Mouse (Mus musculus) heart, embryonic 14.5 days (tissue): Measurements from ENCODE around the gene Lrrc42. TPM values are rescaled to one million over a fixed set of nuclear protein-coding genes. Genes with fewer than 3 reads are reported as not detected.
A peak's percentile ranks its signal among the peaks of the same experiment; 100 is the strongest.

Experiments used
- ATAC-seq: fragments of 200-750 bp; cut with Nextera tagmentation; 2 replicates; pipeline ENCODE4 v1.8.0; 2017; ENCODE audit warnings: low read depth, moderate TSS enrichment; ENCODE audit not compliant: insufficient number of reproducible peaks, insufficient read depth, low FRiP score
- H3K27ac ChIP-seq, 2 experiments: fragments of 200-500 bp in 1 of 2; fragments of 300-500 bp in 1 of 2; sonication (generic) in 1 of 2; replicated peaks in 1 of 2; 2 replicates each; pipeline ENCODE4 v1.5.1; 2012 to 2014; ENCODE audit warnings: low read depth in 2 of 2, low read length in 2 of 2, control low read depth in 1 of 2, mild to moderate bottlenecking in 1 of 2, mixed read lengths in 1 of 2; ENCODE audit not compliant: control insufficient read depth in 1 of 2, insufficient read depth in 1 of 2
- H3K27me3 ChIP-seq: fragments of 300-500 bp; sonication (generic); 2 replicates; pipeline ENCODE4 v1.6.1; 2014; ENCODE audit warnings: mild to moderate bottlenecking, low read length, control low read depth; ENCODE audit not compliant: control insufficient read depth, insufficient read depth
- H3K36me3 ChIP-seq: fragments of 300-500 bp; sonication (generic); 2 replicates; pipeline ENCODE4 v1.6.1; 2014; ENCODE audit warnings: mild to moderate bottlenecking, control low read depth, low read length, mixed read lengths; ENCODE audit not compliant: control insufficient read depth, insufficient read depth
- H3K4me1 ChIP-seq, 2 experiments: fragments of 200-500 bp in 1 of 2; fragments of 300-500 bp in 1 of 2; sonication (generic) in 1 of 2; 2 replicates each; pipeline ENCODE4 v1.6.1; 2012 to 2014; ENCODE audit warnings: low read length in 2 of 2, control low read depth in 1 of 2, mixed read lengths in 1 of 2; ENCODE audit not compliant: control insufficient read depth in 2 of 2, insufficient read depth in 2 of 2
- H3K4me2 ChIP-seq: fragments of 300-500 bp; sonication (generic); 2 replicates; pipeline ENCODE4 v1.6.1; 2014; ENCODE audit warnings: mild to moderate bottlenecking, low read length
- H3K4me3 ChIP-seq, 2 experiments: fragments of 200-500 bp in 1 of 2; fragments of 300-500 bp in 1 of 2; sonication (generic) in 1 of 2; 2 replicates each; pipeline ENCODE4 v1.5.1; 2012 to 2014; ENCODE audit warnings: low read length in 2 of 2, mild to moderate bottlenecking in 2 of 2, control low read depth in 1 of 2, low read depth in 1 of 2, moderate library complexity in 1 of 2; ENCODE audit not compliant: control insufficient read depth in 1 of 2, insufficient read depth in 1 of 2
- H3K9ac ChIP-seq: fragments of 300-500 bp; sonication (generic); 2 replicates; pipeline ENCODE4 v1.6.1; 2014; ENCODE audit warnings: mild to moderate bottlenecking, low read length
- H3K9me3 ChIP-seq: fragments of 300-500 bp; sonication (generic); 2 replicates; pipeline ENCODE4 v1.6.1; 2016; ENCODE audit warnings: low read length, control low read depth; ENCODE audit not compliant: control insufficient read depth
- WGBS: fragments of 180-500 bp; shearing (Covaris S2); extraction: QIAGEN DNeasy Blood & Tissue Kit; methylation state at CpG from one replicate; pipeline ENCODE4 v1.1.7; 2014; 5-methylcytosine and 5-hydroxymethylcytosine counted together
- polyA plus RNA-seq: library from polyadenylated mRNA; unstranded; fragments of >200 nt; fragmentation: Nextera tagmentation; extraction: Ambion mirVana; gene quantifications from 2 replicates; pipeline ENCODE4 v1.2.1, GENCODE M21; 2014

Lrrc42 gene
- polyA plus RNA-seq = 46.3 and 52.0 TPM in 2 replicates

GRCm38 (mm10) chr4:107253125-107254091, at the start of gene Lrrc42, which contains the start of gene Hspb11:
Lrrc42 (minus strand) TSS chr4:107253532.
Hspb11 (plus strand) TSS chr4:107253593.
- H3K9ac ChIP-seq = peak within 1 kb of the TSS; percentile 93
- H3K4me3 ChIP-seq = peak within 1 kb of the TSS; percentile 72 to 98
- H3K4me1 ChIP-seq = peaks cover 9 to 30% of the 10 kb centered on the region in 2 experiments
- peak within 1 kb of the TSS; percentile 80 for H3K4me2 ChIP-seq
- no peaks in the 10 kb centered on the region for H3K9me3 ChIP-seq
- H3K27me3 ChIP-seq = no peaks in the 10 kb centered on the region
- ATAC-seq = peak; percentile 97
- no peaks in the 10 kb centered on the region for H3K36me3 ChIP-seq
- under 1% methylated on average over 84 of the region's 101 CpGs for WGBS
- H3K27ac ChIP-seq = peak within 1 kb of the TSS; percentile 83 to 86

GRCm38 (mm10) chr4:107302832-107303231, 49.5 kb upstream of the Lrrc42 start:
- 67% methylated on average over 4 of the region's 4 CpGs for WGBS
- no peaks in the 10 kb centered on the region; a peak in 1 of 4 replicates for H3K4me1 ChIP-seq
- H3K9ac ChIP-seq = no peak overlapping the region
- H3K4me3 ChIP-seq = no peak overlapping the region
- H3K4me2 ChIP-seq = no peak overlapping the region
- no peaks in the 10 kb centered on the region for H3K9me3 ChIP-seq
- H3K36me3 ChIP-seq = no peaks in the 10 kb centered on the region
- 0 out of 2 replicates have a peak, but pooled peaks cover 3% of the 10 kb centered on the region for H3K27me3 ChIP-seq
- no peak for ATAC-seq
- H3K27ac ChIP-seq = no peak overlapping the region

DNA sequence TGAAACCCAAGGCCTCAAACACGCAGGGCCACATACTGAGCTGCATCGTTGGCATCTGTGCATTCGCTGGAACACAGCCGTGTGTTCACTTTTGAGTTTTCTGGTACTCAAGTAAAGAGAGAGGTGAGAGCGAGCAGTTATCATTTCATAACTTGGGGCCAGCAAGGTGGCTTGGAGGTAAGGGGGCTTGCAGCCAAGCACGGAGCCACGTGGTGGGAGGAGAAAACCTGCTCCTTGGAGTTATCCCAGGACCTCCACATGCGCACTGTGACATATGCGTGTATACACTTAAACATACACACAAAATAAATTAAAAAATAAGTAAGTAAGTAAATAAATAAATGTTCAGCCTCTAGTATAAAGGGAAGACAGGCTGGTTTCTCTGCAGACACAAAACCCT, 48.9 kb upstream of the Lrrc42 start:
- Histone ChIP-seq H3K9me3 (no peaks in the 10 kb centered on the region), H3K27ac (no peak overlapping the region), H3K4me3 (no peak overlapping the region), H3K9ac (no peak overlapping the region), H3K27me3 (0 out of 2 replicates have a peak, but pooled peaks cover 3% of the 10 kb centered on the region), H3K4me1 (no peaks in the 10 kb centered on the region; a peak in 1 of 4 replicates), H3K36me3 (no peaks in the 10 kb centered on the region), H3K4me2 (no peak overlapping the region)
- 87% methylated on average over 9 of the region's 9 CpGs for WGBS
- no peak for ATAC-seq

GRCm38 (mm10) chr4:107300902-107301555, 47.7 kb upstream of the Lrrc42 start:
- H3K36me3 ChIP-seq = no peaks in the 10 kb centered on the region
- ATAC-seq = no peak
- WGBS = 93% methylated on average over 1 of the region's 1 CpGs
- no peak overlapping the region for H3K9ac ChIP-seq
- no peak overlapping the region for H3K4me2 ChIP-seq
- H3K27me3 ChIP-seq = 0 out of 2 replicates have a peak, but pooled peaks cover 3% of the 10 kb centered on the region
- no peaks in the 10 kb centered on the region; a peak in 1 of 4 replicates for H3K4me1 ChIP-seq
- H3K9me3 ChIP-seq = no peaks in the 10 kb centered on the region
- H3K27ac ChIP-seq = no peak overlapping the region
- no peak overlapping the region for H3K4me3 ChIP-seq

DNA sequence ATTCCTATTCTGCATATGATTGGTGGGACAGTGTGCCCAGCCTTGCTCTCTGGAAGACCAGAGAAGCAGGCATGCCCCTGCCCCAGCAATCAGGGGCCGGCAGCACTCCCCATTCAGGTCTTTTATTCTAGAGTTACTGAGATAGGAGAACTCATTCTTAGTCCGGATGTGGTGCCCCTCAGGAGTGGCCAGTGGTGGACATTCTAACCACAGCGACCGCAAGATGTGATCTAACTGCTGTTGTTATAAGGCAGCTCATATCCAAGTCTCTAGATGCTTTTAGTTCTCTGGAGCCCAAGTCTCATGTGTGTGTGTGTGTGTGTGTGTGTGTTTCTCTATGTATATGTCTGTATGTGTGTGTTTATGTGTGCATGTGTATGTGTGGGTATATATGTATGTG, 47.0 kb upstream of the Lrrc42 start:
- WGBS = 69% methylated on average over 4 of the region's 4 CpGs
- Histone ChIP-seq H3K27me3 (0 out of 2 replicates have a peak, but pooled peaks cover 3% of the 10 kb centered on the region), H3K4me1 (no peaks in the 10 kb centered on the region), H3K36me3 (no peaks in the 10 kb centered on the region), H3K9ac (no peak overlapping the region), H3K4me3 (no peak overlapping the region), H3K27ac (no peak overlapping the region), H3K4me2 (no peak overlapping the region), H3K9me3 (no peaks in the 10 kb centered on the region)
- no peak for ATAC-seq

GRCm38 (mm10) chr4:107299779-107300340, 46.5 kb upstream of the Lrrc42 start:
- Histone ChIP-seq H3K4me3 (no peak overlapping the region), H3K4me2 (no peak overlapping the region), H3K9me3 (no peaks in the 10 kb centered on the region), H3K9ac (no peak overlapping the region), H3K27me3 (0 out of 2 replicates have a peak, but pooled peaks cover 3% of the 10 kb centered on the region), H3K27ac (no peak overlapping the region), H3K36me3 (no peaks in the 10 kb centered on the region), H3K4me1 (no peaks in the 10 kb centered on the region)
- no peak for ATAC-seq
- 80% methylated on average over 7 of the region's 7 CpGs for WGBS

GRCm38 (mm10) chr4:107298071-107298606, 44.8 kb upstream of the Lrrc42 start:
- Histone ChIP-seq H3K4me2 (no peak overlapping the region), H3K27me3 (no peaks in the 10 kb centered on the region), H3K27ac (no peak overlapping the region), H3K9me3 (no peaks in the 10 kb centered on the region), H3K4me3 (no peak overlapping the region), H3K9ac (no peak overlapping the region), H3K4me1 (no peaks in the 10 kb centered on the region), H3K36me3 (no peaks in the 10 kb centered on the region)
- 74% methylated on average over 8 of the region's 8 CpGs for WGBS
- ATAC-seq = no peak
